19 mouse cellular contexts compared by ENCODE assay signal in genomic region chr8:94922176-94922575, GRCm38 (mm10). TPM values are rescaled to one million over a fixed set of nuclear protein-coding genes. Genes with fewer than 3 reads are reported as not detected.
DNase-seq lines count a peak whose midpoint lies in the region; ATAC-seq and TF ChIP-seq lines count a peak whose summit lies in the region.
"Had no signal": no experiment of that assay in that cellular context is flagged by ENCODE, and none has a peak within 500 bp of the region (broad histone marks: within the 10 kb centered on the region; RNA-seq: fewer than 3 reads in every experiment).

No protein-coding gene starts in this region.

- no peaks in the 10 kb centered on the region for H3K9me3 ChIP-seq in heart, embryonic 12.5 days (replicated peaks)
- H3K9me3 ChIP-seq in midbrain, embryonic 10.5 days (replicated peaks) = no peaks in the 10 kb centered on the region
- H3K9me3 ChIP-seq in midbrain, embryonic 14.5 days (ENCODE audit: control insufficient read depth, low read length) = no peaks in the 10 kb centered on the region
- H3K9me3 ChIP-seq in limb, embryonic 10.5 days (replicated peaks) = no peaks in the 10 kb centered on the region
- no peaks in the 10 kb centered on the region for H3K9me3 ChIP-seq in stomach, embryonic 16.5 days (replicated peaks; ENCODE audit: control insufficient read depth, low read length)
- H3K9me3 ChIP-seq: limb, embryonic 15.5 days; midbrain, embryonic 13.5 days had no signal

- TF ChIP-seq CTCF in heart, adult 2 months (IDR thresholded peaks at IDR 0.05) = no peak

- intact Hi-C loops in heart, adult 2 months (cut with DNase I) = no loop called here

- H3K4me3 ChIP-seq in heart, adult 2 months = no peak overlapping the region
- no peak overlapping the region for H3K4me3 ChIP-seq in heart, embryonic 12.5 days
- no peak overlapping the region for H3K4me3 ChIP-seq in midbrain, embryonic 10.5 days
- no peak overlapping the region for H3K4me3 ChIP-seq in midbrain, embryonic 14.5 days (replicated peaks; ENCODE audit: low read depth, low read length)
- no peak overlapping the region for H3K4me3 ChIP-seq in limb, embryonic 10.5 days
- no peak overlapping the region for H3K4me3 ChIP-seq in stomach, embryonic 16.5 days (replicated peaks; ENCODE audit: low read length)
- H3K4me3 ChIP-seq: limb, embryonic 15.5 days; midbrain, embryonic 13.5 days; myocyte had no signal

- H3K36me3 ChIP-seq in heart, adult 2 months (ENCODE audit: control insufficient read depth, insufficient read depth, low read length) = no peaks in the 10 kb centered on the region
- no peaks in the 10 kb centered on the region for H3K36me3 ChIP-seq in heart, embryonic 12.5 days
- H3K36me3 ChIP-seq in midbrain, embryonic 10.5 days = no peaks in the 10 kb centered on the region
- no peaks in the 10 kb centered on the region for H3K36me3 ChIP-seq in midbrain, embryonic 14.5 days (ENCODE audit: control insufficient read depth, insufficient read depth, low read length)
- no peaks in the 10 kb centered on the region for H3K36me3 ChIP-seq in limb, embryonic 10.5 days
- no peaks in the 10 kb centered on the region for H3K36me3 ChIP-seq in stomach, embryonic 16.5 days (ENCODE audit: control insufficient read depth, insufficient read depth, low read length)
- H3K36me3 ChIP-seq: limb, embryonic 15.5 days; midbrain, embryonic 13.5 days had no signal

- peak overlapping the region; percentile 20; the same call in 1 of the 2 replicates for H3K9ac ChIP-seq in heart, adult 2 months (ENCODE audit: low read depth, low read length)
- H3K9ac ChIP-seq in heart, embryonic 12.5 days = no peak overlapping the region
- H3K9ac ChIP-seq in midbrain, embryonic 14.5 days (replicated peaks; ENCODE audit: low read length) = no peak overlapping the region
- H3K9ac ChIP-seq in stomach, embryonic 16.5 days (ENCODE audit: low read length) = peak overlapping the region; percentile 31; the same call in 1 of the 2 replicates
- H3K9ac ChIP-seq: limb, embryonic 15.5 days; midbrain, embryonic 13.5 days had no signal

- H3K27ac ChIP-seq in heart, adult 2 months = peak overlapping the region; percentile 45
- no peak overlapping the region for H3K27ac ChIP-seq in heart, embryonic 12.5 days (ENCODE audit: poor library complexity, severe bottlenecking)
- H3K27ac ChIP-seq in midbrain, embryonic 10.5 days (replicated peaks) = 0 out of 2 replicates have a peak overlapping the region, but pooled peaks have one; percentile 38
- H3K27ac ChIP-seq in midbrain, embryonic 14.5 days (replicated peaks; ENCODE audit: low read depth, low read length) = no peak overlapping the region
- H3K27ac ChIP-seq in limb, embryonic 10.5 days = peak overlapping the region; percentile 59; the same call in 1 of the 2 replicates
- H3K27ac ChIP-seq in stomach, embryonic 16.5 days (ENCODE audit: low read length) = no peak overlapping the region
- H3K27ac ChIP-seq: limb, embryonic 15.5 days; macrophage; midbrain, embryonic 13.5 days had no signal

- no peaks in the 10 kb centered on the region for H3K27me3 ChIP-seq in heart, adult 2 months (ENCODE audit: control insufficient read depth, insufficient read depth, low read length)
- H3K27me3 ChIP-seq in heart, embryonic 12.5 days (replicated peaks) = no peaks in the 10 kb centered on the region
- H3K27me3 ChIP-seq in midbrain, embryonic 10.5 days (ENCODE audit: low read depth, poor library complexity, severe bottlenecking) = peaks cover 22% of the 10 kb centered on the region
- H3K27me3 ChIP-seq in midbrain, embryonic 14.5 days (ENCODE audit: control insufficient read depth, insufficient read depth, low read length) = peaks cover 13% of the 10 kb centered on the region
- H3K27me3 ChIP-seq in limb, embryonic 10.5 days (ENCODE audit: low read depth, poor library complexity, severe bottlenecking) = 0 out of 2 replicates have a peak, but pooled peaks cover 8% of the 10 kb centered on the region
- no peaks in the 10 kb centered on the region for H3K27me3 ChIP-seq in stomach, embryonic 16.5 days (ENCODE audit: control insufficient read depth, insufficient read depth, low read length)
- H3K27me3 ChIP-seq: limb, embryonic 15.5 days had no signal

- no peak overlapping the region for H3K4me2 ChIP-seq in heart, embryonic 12.5 days
- H3K4me2 ChIP-seq in midbrain, embryonic 14.5 days (ENCODE audit: low read length) = no peak overlapping the region
- no peak overlapping the region for H3K4me2 ChIP-seq in stomach, embryonic 16.5 days (ENCODE audit: low read depth, low read length)
- H3K4me2 ChIP-seq: limb, embryonic 15.5 days; midbrain, embryonic 13.5 days had no signal

- no peaks in the 10 kb centered on the region for H3K79me2 ChIP-seq in heart, adult 2 months (replicated peaks; ENCODE audit: control insufficient read depth, insufficient read depth, low read length)

- no peak for TF ChIP-seq EP300 in heart, adult 2 months (IDR thresholded peaks at IDR 0.05; ENCODE audit: insufficient read depth, low read depth, low read length)

- TF ChIP-seq POLR2A in heart, adult 2 months (IDR thresholded peaks at IDR 0.05; ENCODE audit: insufficient read depth, low read depth, low read length) = no peak

- ATAC-seq in heart, embryonic 12.5 days (ENCODE audit: insufficient number of reproducible peaks, low FRiP score) = no peak
- ATAC-seq in midbrain, embryonic 14.5 days (ENCODE audit: low FRiP score, low TSS enrichment) = no peak
- no peak for ATAC-seq in stomach, embryonic 16.5 days (ENCODE audit: insufficient read depth, low FRiP score)
- ATAC-seq: midbrain, embryonic 13.5 days had no signal

- 44% methylated on average over 6 of the region's 6 CpGs for WGBS in heart, adult 2 months
- WGBS in heart, embryonic 12.5 days = 57% methylated on average over 6 of the region's 6 CpGs
- 67% methylated on average over 6 of the region's 6 CpGs for WGBS in midbrain, embryonic 10.5 days
- 70% methylated on average over 6 of the region's 6 CpGs for WGBS in midbrain, embryonic 14.5 days
- 70% methylated on average over 6 of the region's 6 CpGs for WGBS in limb, embryonic 10.5 days
- 43% methylated on average over 6 of the region's 6 CpGs for WGBS in stomach, embryonic 16.5 days

- no peak for DNase-seq in heart, adult 2 months
- no peak for DNase-seq in midbrain, embryonic 10.5 days (ENCODE audit: low spot score)
- no peak for DNase-seq in midbrain, embryonic 14.5 days
- DNase-seq in limb, embryonic 10.5 days (ENCODE audit: low spot score) = no peak
- no peak for DNase-seq in adrenal gland, adult 2 months
- DNase-seq: adrenal gland, postnatal 14 days; cerebellum, postnatal 14 days; gastrocnemius, postnatal 14 days; kidney, adult 11 months; layer of hippocampus, postnatal 36 days; right cerebral cortex, postnatal 14 days had no signal

- peaks cover 8% of the 10 kb centered on the region for H3K4me1 ChIP-seq in heart, adult 2 months (ENCODE audit: control insufficient read depth, insufficient read depth, low read length)
- peaks cover 24% of the 10 kb centered on the region for H3K4me1 ChIP-seq in heart, embryonic 12.5 days (replicated peaks)
- peaks cover 29% of the 10 kb centered on the region for H3K4me1 ChIP-seq in midbrain, embryonic 10.5 days
- H3K4me1 ChIP-seq in midbrain, embryonic 14.5 days (ENCODE audit: control insufficient read depth, insufficient read depth, low read length) = peaks cover 10% of the 10 kb centered on the region
- peaks cover 20% of the 10 kb centered on the region for H3K4me1 ChIP-seq in limb, embryonic 10.5 days
- peaks cover 18% of the 10 kb centered on the region for H3K4me1 ChIP-seq in stomach, embryonic 16.5 days (ENCODE audit: control insufficient read depth, insufficient read depth, low read length)

RNA-seq across cellular contexts. Expression of gene Adgrg5, which starts 1.3 kb away (rescaled TPM):
- total RNA-seq in heart, adult 2 months (2021) = under 1 TPM; 0.08 to 0.27 TPM
- 0.62 and 0.97 TPM in 2 replicates for polyA plus RNA-seq in heart, adult 2 months (2012; rRNA removed)
- 0.09 TPM in 1 of 2 replicates, not detected in the other for polyA plus RNA-seq in heart, embryonic 12.5 days (2016; fragmentation: Nextera tagmentation; extraction: Ambion mirVana)
- 0.36 and 0.74 TPM in 2 replicates for polyA plus RNA-seq in midbrain, embryonic 10.5 days (2016; fragmentation: Nextera tagmentation; extraction: Ambion mirVana)
- 0.12 TPM in 1 of 2 replicates, not detected in the other for polyA plus RNA-seq in midbrain, embryonic 14.5 days (2014; fragmentation: Nextera tagmentation; extraction: Ambion mirVana)
- 0.18 and 0.74 TPM in 2 replicates for polyA plus RNA-seq in limb, embryonic 10.5 days (2016; fragmentation: Nextera tagmentation; extraction: Ambion mirVana)
- polyA plus RNA-seq in stomach, embryonic 16.5 days (2015; fragmentation: Nextera tagmentation; extraction: Ambion mirVana) = 0.44 and 0.45 TPM in 2 replicates
- total RNA-seq in adrenal gland, adult 2 months (2021) = 1 to 10 TPM; 1.1 to 1.3 TPM
- 1.8 and 2.0 TPM in 2 replicates for polyA plus RNA-seq in adrenal gland, adult 2 months (2012; rRNA removed)
- total RNA-seq: gastrocnemius, postnatal 14 days; hematopoietic stem cell, adult 5-6 weeks; layer of hippocampus, postnatal 36 days; left cerebral cortex, postnatal 25 days had no signal
- polyA plus RNA-seq: myocyte had no signal

RNA-seq across cellular contexts. Expression of gene Ccdc102a, which starts 4.3 kb away (rescaled TPM):
- 1 to 10 TPM; 5.0 to 5.7 TPM for total RNA-seq in heart, adult 2 months (2021)
- 5.2 and 6.4 TPM in 2 replicates for polyA plus RNA-seq in heart, adult 2 months (2012; rRNA removed)
- 26.2 and 28.2 TPM in 2 replicates for polyA plus RNA-seq in heart, embryonic 12.5 days (2016; fragmentation: Nextera tagmentation; extraction: Ambion mirVana)
- polyA plus RNA-seq in midbrain, embryonic 10.5 days (2016; fragmentation: Nextera tagmentation; extraction: Ambion mirVana) = 13.0 and 13.1 TPM in 2 replicates
- polyA plus RNA-seq in midbrain, embryonic 14.5 days (2014; fragmentation: Nextera tagmentation; extraction: Ambion mirVana) = 3.6 and 5.2 TPM in 2 replicates
- polyA plus RNA-seq in limb, embryonic 10.5 days (2016; fragmentation: Nextera tagmentation; extraction: Ambion mirVana) = 27.0 and 32.3 TPM in 2 replicates
- polyA plus RNA-seq in stomach, embryonic 16.5 days (2015; fragmentation: Nextera tagmentation; extraction: Ambion mirVana) = 10.9 and 14.8 TPM in 2 replicates
- total RNA-seq in adrenal gland, adult 2 months (2021) = 10 to 100 TPM in 1 of 2 experiments, 1 to 10 TPM in 1; 7.3 to 12.5 TPM
- 16.5 and 20.4 TPM in 2 replicates for polyA plus RNA-seq in adrenal gland, adult 2 months (2012; rRNA removed)

RNA-seq across cellular contexts. Expression of gene Dok4, which starts 46.0 kb away (rescaled TPM):
- 10 to 100 TPM; 13.7 to 14.8 TPM for total RNA-seq in heart, adult 2 months (2021)
- 23.0 and 36.2 TPM in 2 replicates for polyA plus RNA-seq in heart, adult 2 months (2012; rRNA removed)
- 53.3 and 54.2 TPM in 2 replicates for polyA plus RNA-seq in heart, embryonic 12.5 days (2016; fragmentation: Nextera tagmentation; extraction: Ambion mirVana)
- 11.3 and 14.5 TPM in 2 replicates for polyA plus RNA-seq in midbrain, embryonic 10.5 days (2016; fragmentation: Nextera tagmentation; extraction: Ambion mirVana)
- polyA plus RNA-seq in midbrain, embryonic 14.5 days (2014; fragmentation: Nextera tagmentation; extraction: Ambion mirVana) = 65.0 and 77.9 TPM in 2 replicates
- polyA plus RNA-seq in limb, embryonic 10.5 days (2016; fragmentation: Nextera tagmentation; extraction: Ambion mirVana) = 23.4 and 33.1 TPM in 2 replicates
- polyA plus RNA-seq in stomach, embryonic 16.5 days (2015; fragmentation: Nextera tagmentation; extraction: Ambion mirVana) = 28.8 and 29.5 TPM in 2 replicates
- total RNA-seq in adrenal gland, adult 2 months (2021) = 10 to 100 TPM in 1 of 2 experiments, 1 to 10 TPM in 1; 5.8 to 12.4 TPM
- 13.0 and 18.2 TPM in 2 replicates for polyA plus RNA-seq in adrenal gland, adult 2 months (2012; rRNA removed)

RNA-seq across cellular contexts. Expression of gene Adgrg1, which starts 52.4 kb away (rescaled TPM):
- 10 to 100 TPM; 52.1 to 67.8 TPM for total RNA-seq in heart, adult 2 months (2021)
- 96.1 and 107 TPM in 2 replicates for polyA plus RNA-seq in heart, adult 2 months (2012; rRNA removed)
- polyA plus RNA-seq in heart, embryonic 12.5 days (2016; fragmentation: Nextera tagmentation; extraction: Ambion mirVana) = 4.9 and 6.0 TPM in 2 replicates
- 116 and 163 TPM in 2 replicates for polyA plus RNA-seq in midbrain, embryonic 10.5 days (2016; fragmentation: Nextera tagmentation; extraction: Ambion mirVana)
- 112 and 165 TPM in 2 replicates for polyA plus RNA-seq in midbrain, embryonic 14.5 days (2014; fragmentation: Nextera tagmentation; extraction: Ambion mirVana)
- polyA plus RNA-seq in limb, embryonic 10.5 days (2016; fragmentation: Nextera tagmentation; extraction: Ambion mirVana) = 7.0 and 11.6 TPM in 2 replicates
- 51.1 and 65.2 TPM in 2 replicates for polyA plus RNA-seq in stomach, embryonic 16.5 days (2015; fragmentation: Nextera tagmentation; extraction: Ambion mirVana)
- 10 to 100 TPM; 17.3 to 24.3 TPM for total RNA-seq in adrenal gland, adult 2 months (2021)
- polyA plus RNA-seq in adrenal gland, adult 2 months (2012; rRNA removed) = 40.2 and 56.5 TPM in 2 replicates

Comparison
In these comparisons a context has a peak if more than half of its experiments do, and no peak if none do; other contexts are left out.
1. H3K27ac ChIP-seq: peak in heart, adult 2 months (single experiment), midbrain, embryonic 10.5 days (single experiment) and limb, embryonic 10.5 days (single experiment); none in heart, embryonic 12.5 days (single experiment), midbrain, embryonic 14.5 days (single experiment) and stomach, embryonic 16.5 days (single experiment).
2. H3K9ac ChIP-seq: peak in heart, adult 2 months (single experiment) and stomach, embryonic 16.5 days (single experiment); none in heart, embryonic 12.5 days (single experiment) and midbrain, embryonic 14.5 days (single experiment).